8 mouse cellular contexts compared by ENCODE assay signal in the genomic region with DNA sequence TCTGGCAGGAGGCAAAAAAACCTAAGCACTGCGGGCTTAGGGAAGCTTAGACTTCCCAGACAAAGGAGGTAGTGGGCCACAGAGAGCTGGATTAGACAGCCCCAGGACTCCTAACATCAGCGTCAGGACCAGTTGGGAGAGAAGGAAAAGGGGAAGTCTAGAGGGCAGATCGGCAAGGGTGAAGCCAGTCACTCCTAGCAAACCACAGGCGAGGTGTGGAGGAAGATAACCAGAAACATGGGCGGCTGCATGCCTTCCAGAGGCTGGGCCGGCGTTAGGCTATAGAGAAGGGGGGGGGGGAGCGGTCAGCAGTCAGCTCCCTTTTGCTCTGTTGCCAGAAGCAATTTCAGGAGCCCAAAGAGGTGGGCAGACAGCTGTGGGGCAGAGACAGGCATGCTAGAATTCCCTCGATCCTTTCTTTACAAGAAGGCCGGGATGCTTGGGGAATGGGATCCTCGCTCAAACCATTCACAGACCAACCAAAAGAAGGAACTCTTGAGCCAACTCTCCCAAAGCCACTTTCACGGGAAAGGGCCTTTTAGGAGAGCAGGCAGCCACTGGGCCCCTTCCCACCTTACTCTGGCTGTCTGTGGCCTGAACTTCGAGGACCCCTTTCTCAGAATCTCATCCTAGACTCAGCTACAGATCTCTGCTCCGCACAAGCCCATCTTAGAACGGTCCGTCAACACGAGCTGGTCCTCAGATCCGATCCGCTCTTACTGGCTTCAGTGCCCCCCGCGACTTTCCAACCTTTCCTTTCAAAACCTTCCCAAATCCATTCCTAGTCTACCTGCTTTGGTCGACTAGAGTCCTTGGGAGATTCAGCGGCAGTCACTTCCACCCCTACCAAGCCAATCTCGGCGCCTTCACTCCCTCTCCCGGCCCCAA. TPM values are rescaled to one million over a fixed set of nuclear protein-coding genes. Genes with fewer than 3 reads are reported as not detected.
A peak's percentile ranks its signal among the peaks of the same experiment; 100 is the strongest.
DNase-seq lines count a peak whose midpoint lies in the region; ATAC-seq and TF ChIP-seq lines count a peak whose summit lies in the region.

No protein-coding gene starts in this region.

- peak overlapping the region; percentile 90 for H3K27ac ChIP-seq in liver, adult 2 months (replicated peaks; ENCODE audit: insufficient read depth, low read depth, low read length)
- H3K27ac ChIP-seq in olfactory bulb, adult 2 months (ENCODE audit: insufficient read depth, low read depth, low read length): peak overlapping the region; percentile 82

- no peak for TF ChIP-seq POLR2A in liver, adult 2 months (IDR thresholded peaks at IDR 0.05; ENCODE audit: extremely low read depth, insufficient read depth, low read length)
- no peak for TF ChIP-seq POLR2A in olfactory bulb, adult 2 months (IDR thresholded peaks at IDR 0.05; ENCODE audit: insufficient read depth, low read depth, low read length)

- ATAC-seq in granulocyte monocyte progenitor cell, adult 5-6 weeks (replicated peaks; ENCODE audit: poor library complexity, severe bottlenecking): peak; percentile 78

- no peaks in the 10 kb centered on the region for H3K27me3 ChIP-seq in liver, adult 2 months (ENCODE audit: control insufficient read depth, insufficient read depth, low read length)

- H3K9ac ChIP-seq in liver, adult 2 months (ENCODE audit: low read depth, low read length): peak overlapping the region; percentile 99

- no peak for TF ChIP-seq CTCF in liver, adult 2 months (IDR thresholded peaks at IDR 0.05; ENCODE audit: low read depth, low read length)
- no peak for TF ChIP-seq CTCF in olfactory bulb, adult 2 months (IDR thresholded peaks at IDR 0.05; ENCODE audit: insufficient read depth, low read depth, low read length)

- peaks cover 39% of the 10 kb centered on the region for H3K4me1 ChIP-seq in liver, adult 2 months (ENCODE audit: control insufficient read depth, insufficient read depth, low read length)
- peaks cover 28% of the 10 kb centered on the region for H3K4me1 ChIP-seq in olfactory bulb, adult 2 months (ENCODE audit: control insufficient read depth, insufficient read depth, low read length)

- peak overlapping the region; percentile 98 for H3K4me3 ChIP-seq in liver, adult 2 months (ENCODE audit: insufficient read depth, low read depth, low read length)
- peak overlapping the region; percentile 97 for H3K4me3 ChIP-seq in olfactory bulb, adult 2 months (ENCODE audit: insufficient read depth, low read depth, low read length)

- H3K36me3 ChIP-seq in liver, adult 2 months (ENCODE audit: control insufficient read depth, insufficient read depth, low read length): no peaks in the 10 kb centered on the region

- WGBS in liver, adult 2 months: under 1% methylated on average over 26 of the region's 26 CpGs
- under 1% methylated on average over 26 of the region's 26 CpGs for WGBS in olfactory bulb, adult 2 months

- H3K79me2 ChIP-seq in liver, adult 2 months (ENCODE audit: control insufficient read depth, insufficient read depth, low read length): peaks cover 28% of the 10 kb centered on the region; the same call in 1 of the 2 replicates

- peak; percentile 35 for DNase-seq in adrenal gland, postnatal 14 days
- DNase-seq in adrenal gland, postnatal 36 days: no peak
- DNase-seq in urinary bladder, postnatal 25 days (ENCODE audit: low spot score): peak; percentile 31
- no peak for DNase-seq in urinary bladder, adult 18-20 months (ENCODE audit: low spot score in 2 of 2)
- no peak for DNase-seq in liver, adult 2 months (ENCODE audit: extremely low read depth, low read depth, low spot score)
- DNase-seq in gastrocnemius, postnatal 25 days: no peak

RNA-seq across cellular contexts. Expression of a gene that starts 0.8 kb away (rescaled TPM):
- total RNA-seq in adrenal gland, postnatal 14 days (2021): 65.2 and 85.1 TPM in 2 replicates
- 100 to 1,000 TPM in 1 of 2 experiments, 10 to 100 TPM in 1; 93.1 to 188 TPM for total RNA-seq in adrenal gland, postnatal 36 days (2021)
- total RNA-seq in granulocyte monocyte progenitor cell, adult 5-6 weeks (2014; fragmentation: Nextera tagmentation): 7.6 and 11.1 TPM in 2 replicates
- total RNA-seq in granulocyte monocyte progenitor cell, adult 5-6 weeks (2017): 9.5 and 11.6 TPM in 2 replicates
- 4.4 and 6.2 TPM in 2 replicates for total RNA-seq in liver, adult 2 months (2014; rRNA removed)
- polyA plus RNA-seq in liver, adult 2 months (2012; rRNA removed): 27.3 and 31.4 TPM in 2 replicates
- polyA plus RNA-seq in olfactory bulb, adult 2 months (2012; ENCODE audit: insufficient read depth, insufficient read length, low replicate concordance, missing spikeins): not detected in 2 replicates
- 1 to 10 TPM; 4.2 to 6.3 TPM for total RNA-seq in gastrocnemius, postnatal 25 days (2021)

RNA-seq across cellular contexts. Expression of a gene that starts 57.9 kb away (rescaled TPM):
- total RNA-seq in adrenal gland, postnatal 14 days (2021): 18.0 and 26.6 TPM in 2 replicates
- total RNA-seq in adrenal gland, postnatal 36 days (2021): 10 to 100 TPM; 15.1 to 18.4 TPM
- 11.5 and 39.3 TPM in 2 replicates for total RNA-seq in granulocyte monocyte progenitor cell, adult 5-6 weeks (2014; fragmentation: Nextera tagmentation)
- total RNA-seq in granulocyte monocyte progenitor cell, adult 5-6 weeks (2017): 10.1 and 16.9 TPM in 2 replicates
- 9.1 and 9.7 TPM in 2 replicates for total RNA-seq in liver, adult 2 months (2014; rRNA removed)
- 9.2 and 11.5 TPM in 2 replicates for polyA plus RNA-seq in liver, adult 2 months (2012; rRNA removed)
- polyA plus RNA-seq in olfactory bulb, adult 2 months (2012; ENCODE audit: insufficient read depth, insufficient read length, low replicate concordance, missing spikeins): not detected in 2 replicates
- 1 to 10 TPM; 6.2 to 6.6 TPM for total RNA-seq in gastrocnemius, postnatal 25 days (2021)

Comparison
In these comparisons a context has a peak if more than half of its experiments do, and no peak if none do; other contexts are left out.
1. DNase-seq: peak in adrenal gland, postnatal 14 days (single experiment) and urinary bladder, postnatal 25 days (single experiment); none in adrenal gland, postnatal 36 days (0 of 2), urinary bladder, adult 18-20 months (0 of 2), liver, adult 2 months (single experiment) and gastrocnemius, postnatal 25 days (single experiment).